Mouse (Mus musculus) liver, adult (tissue): ENCODE data around the gene Lrrc3c.

Experiments
- GATA4 ChIP-seq: IDR thresholded peaks from 2 replicates; pipeline ENCODE4 v1.6.1; 2014; ENCODE audit warnings: mild to moderate bottlenecking, low read length; ENCODE audit not compliant: insufficient replicate concordance

Lrrc3c gene

GRCm38 (mm10) chr11:98582030-98582388 lies 16.1 kb upstream of the Lrrc3c start:
- TF ChIP-seq GATA4, result no peak

- no peak for TF ChIP-seq GATA4
These were observed 15.4 kb upstream of the Lrrc3c start for GRCm38 (mm10) chr11:98582551-98583264.

- TF ChIP-seq GATA4, result no peak
These were observed 14.9 kb upstream of the Lrrc3c start for GRCm38 (mm10) chr11:98583265-98583552.

- TF ChIP-seq GATA4, result no peak
These were observed 14.5 kb upstream of the Lrrc3c start for GRCm38 (mm10) chr11:98583571-98583970.

GRCm38 (mm10) chr11:98584146-98584545 lies 13.9 kb upstream of the Lrrc3c start:
- no peak for TF ChIP-seq GATA4

GRCm38 (mm10) chr11:98584629-98585177 lies 13.4 kb upstream of the Lrrc3c start:
- no peak for TF ChIP-seq GATA4

GRCm38 (mm10) chr11:98586087-98586891 lies 11.8 kb upstream of the Lrrc3c start:
- no peak for TF ChIP-seq GATA4

- TF ChIP-seq GATA4, result peak; percentile 87; the same call in 1 of the 2 replicates
These were observed 11.1 kb upstream of the Lrrc3c start, which contains the start of gene Ormdl3 for GRCm38 (mm10) chr11:98586892-98587563. Gene Ormdl3 (minus strand): TSS chr11:98587368.

- no peak; the same call in 1 of the 2 replicates for TF ChIP-seq GATA4
These were observed 10.2 kb upstream of the Lrrc3c start for GRCm38 (mm10) chr11:98587684-98588546.

GRCm38 (mm10) chr11:98588833-98589281 lies 9.2 kb upstream of the Lrrc3c start:
- TF ChIP-seq GATA4, result no peak

- TF ChIP-seq GATA4, result no peak
These were observed 8.8 kb upstream of the Lrrc3c start for GRCm38 (mm10) chr11:98589306-98589705.

- no peak for TF ChIP-seq GATA4
These were observed 7.3 kb upstream of the Lrrc3c start for GRCm38 (mm10) chr11:98590548-98591445.

- no peak for TF ChIP-seq GATA4
These were observed 3.1 kb upstream of the Lrrc3c start for GRCm38 (mm10) chr11:98595021-98595420.

- TF ChIP-seq GATA4, result no peak
These were observed 2.6 kb upstream of the Lrrc3c start for GRCm38 (mm10) chr11:98595473-98595872.

GRCm38 (mm10) chr11:98595955-98596354 lies 2.1 kb upstream of the Lrrc3c start:
- no peak for TF ChIP-seq GATA4
